Mouse (Mus musculus) cerebellum, adult 9-11 months (tissue): ENCODE data around the gene 2010003K11Rik.
"Not testable (repeated sequence)": the region's sequence is repeated elsewhere in the genome, so short reads cannot be mapped to it uniquely, and the experiment has no call there.

Experiments
- DNase-seq: peaks from one replicate; pipeline ENCODE4 v3.0.0; 2022

Gene 2010003K11Rik

GRCm38 (mm10) chr19:4455071-4455800 is 43.1 kb downstream of the 2010003K11Rik start:
- peak; percentile 37 for DNase-seq

- DNase-seq: not testable (repeated sequence)
Observed at GRCm38 (mm10) chr19:4454040-4454439, 44.3 kb downstream of the 2010003K11Rik start.

DNA sequence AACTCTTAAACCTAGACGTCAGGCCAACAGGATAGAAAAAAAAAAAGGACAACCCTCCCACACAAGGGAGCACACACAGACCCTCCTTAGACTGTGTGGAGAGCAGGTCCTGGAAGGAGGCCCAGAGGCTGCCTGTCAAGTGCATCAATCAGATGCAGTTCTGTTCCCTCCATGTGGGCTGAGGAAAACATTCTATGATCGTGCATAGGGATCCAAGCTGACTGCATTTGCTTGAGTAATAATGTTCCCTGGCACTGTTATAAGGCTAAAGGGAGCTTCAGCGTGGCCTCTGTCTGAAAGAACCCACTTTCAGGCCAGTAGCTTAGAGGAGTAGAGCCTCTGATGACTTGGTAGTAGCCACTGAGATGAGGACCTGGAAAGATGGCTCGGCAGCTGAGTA is 45.9 kb downstream of the 2010003K11Rik start:
- DNase-seq: no peak

DNA sequence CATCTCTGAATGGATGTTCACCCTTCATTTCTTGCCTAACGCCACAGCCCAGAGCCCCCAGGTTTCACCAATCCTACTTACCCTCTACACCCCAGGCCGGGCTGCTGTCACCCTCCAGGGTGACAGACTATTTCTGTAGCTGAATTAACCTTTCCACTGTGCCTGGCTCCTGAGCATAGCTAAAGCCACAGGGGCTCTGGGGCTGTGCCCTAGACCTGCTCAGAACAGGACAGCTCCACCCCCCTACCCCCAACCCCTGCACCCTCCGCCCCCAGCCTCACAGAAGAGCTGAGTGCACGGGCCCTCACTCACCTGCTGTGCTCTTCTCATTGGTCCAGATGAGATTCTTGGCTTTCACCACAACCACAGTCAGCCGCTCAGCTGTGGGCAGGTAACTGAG is 46.4 kb downstream of the 2010003K11Rik start:
- DNase-seq: peak; percentile 40

DNA sequence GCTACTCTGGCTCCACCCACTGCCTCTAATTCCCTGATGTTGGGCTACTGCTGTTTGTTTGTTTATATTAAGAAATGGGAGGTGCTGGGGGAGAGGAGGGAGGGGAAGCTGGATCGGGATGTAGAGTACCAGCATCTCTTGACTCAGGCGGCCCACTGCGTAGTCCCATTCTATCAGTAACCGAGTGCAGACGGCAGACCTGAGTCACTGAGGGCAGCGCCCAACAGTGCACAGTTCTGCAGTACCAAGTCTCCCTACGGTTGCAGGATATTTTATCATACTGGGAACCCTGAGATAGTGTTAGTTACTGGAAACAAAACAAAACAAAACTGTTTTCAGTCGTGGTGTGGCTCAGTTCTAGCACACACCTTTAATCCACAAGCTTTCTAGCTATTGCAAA is 47.3 kb downstream of the 2010003K11Rik start:
- DNase-seq: no peak

- no peak for DNase-seq
Observed at GRCm38 (mm10) chr19:4450666-4451065, 47.7 kb downstream of the 2010003K11Rik start.

- no peak for DNase-seq
Observed at GRCm38 (mm10) chr19:4449230-4449629, 49.2 kb downstream of the 2010003K11Rik start.

DNA sequence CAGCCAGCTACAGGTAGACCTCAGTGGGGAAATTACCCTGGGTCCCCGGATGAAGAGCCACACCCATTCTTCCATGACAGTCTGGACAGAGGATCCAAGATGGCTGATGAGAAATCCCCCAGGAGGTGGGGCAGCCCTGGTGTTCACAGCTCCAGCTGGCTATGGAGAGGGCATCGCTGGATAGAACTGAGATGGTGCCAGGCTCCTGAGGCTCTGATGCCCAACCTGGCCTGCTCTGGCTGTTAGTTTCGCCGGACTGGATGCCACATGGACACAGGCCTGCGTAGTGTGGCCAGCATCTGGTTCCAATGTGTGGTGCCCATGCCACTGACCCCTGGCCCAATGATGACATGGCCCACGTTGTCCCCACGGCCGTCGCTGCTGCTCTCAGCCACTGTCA is 50.9 kb downstream of the 2010003K11Rik start:
- DNase-seq: peak; percentile 38
